Mouse (Mus musculus): ENCODE measurements around the gene Angel1. TPM values are rescaled to one million over a fixed set of nuclear protein-coding genes. Genes with fewer than 3 reads are reported as not detected.

The Angel1 gene
- polyA plus RNA-seq (2015; fragmentation: Nextera tagmentation; extraction: Ambion mirVana): 9.6 and 10.3 TPM in 2 replicates

DNA sequence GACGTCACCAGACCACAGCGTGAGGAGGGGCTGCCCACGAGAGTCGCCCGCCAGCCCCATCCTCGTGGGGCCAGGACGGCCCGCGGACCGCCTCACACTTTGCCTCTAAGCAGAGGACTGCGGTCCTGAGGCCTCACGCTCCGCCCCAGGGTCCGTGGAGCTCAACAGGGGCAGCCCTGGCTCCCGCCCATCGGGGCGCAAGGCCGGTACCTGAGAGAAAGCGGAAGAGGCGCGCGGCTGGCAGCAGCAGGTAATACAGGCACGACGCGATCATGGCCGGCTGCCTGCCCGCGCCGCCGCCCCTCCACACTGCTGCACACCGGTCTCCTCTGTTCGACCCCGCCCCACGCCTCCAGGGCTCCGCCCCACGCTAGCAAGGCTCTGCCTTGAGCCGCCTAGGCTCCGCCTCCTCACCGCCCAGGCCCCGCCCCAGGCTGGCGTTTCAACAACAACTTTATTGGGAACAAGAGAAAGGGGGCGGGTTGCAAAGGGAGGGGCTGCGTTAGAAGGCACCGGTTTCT is at the start of gene Angel1:
Gene Angel1, minus strand, starts transcription at position 341 of the 521 bp plus-strand sequence.
- H3K4me3 ChIP-seq: peak within 1 kb of the TSS; percentile 84

DNA sequence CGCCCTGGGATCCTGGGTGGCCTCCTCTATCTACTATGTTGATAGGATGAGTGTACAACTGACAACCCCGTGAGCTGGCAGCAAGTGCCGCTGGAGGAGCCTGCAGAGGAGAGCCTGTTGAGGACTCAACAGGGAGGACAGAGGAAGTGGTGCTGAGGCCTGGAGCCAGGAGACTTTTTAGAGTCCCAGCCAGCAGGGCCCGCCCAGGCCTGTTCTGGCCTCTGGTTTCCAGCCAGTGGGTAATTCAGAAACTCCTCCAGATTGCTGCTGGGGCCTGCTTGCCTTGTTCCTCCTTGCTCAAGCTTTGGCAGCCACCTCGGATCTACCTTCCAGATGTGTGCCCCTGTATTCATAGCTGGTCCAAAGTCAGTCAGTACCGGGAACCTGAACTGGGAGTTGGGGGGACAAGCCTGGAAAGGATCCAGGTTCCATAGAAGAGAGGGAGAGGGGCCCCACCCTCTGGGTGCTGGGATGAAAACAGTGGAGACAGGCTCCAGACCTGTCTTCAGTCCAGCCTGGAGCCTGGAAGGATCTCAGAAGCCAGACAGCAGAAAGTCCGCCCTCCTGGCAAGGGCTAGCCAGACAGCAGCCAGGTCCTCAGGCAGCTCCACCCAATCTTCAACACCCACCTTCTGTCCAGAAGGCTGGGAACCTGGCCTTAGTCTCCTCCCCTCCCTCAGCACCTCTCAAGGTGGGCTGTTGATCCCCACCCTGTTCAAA is 49.5 kb upstream of the Angel1 start:
- Histone ChIP-seq H3K27me3 (no peaks in the 10 kb centered on the region), H3K4me2 (no peak overlapping the region), H3K4me1 (peaks cover 41% of the 10 kb centered on the region), H3K27ac (peak overlapping the region; percentile 89), H3K9me3 (no peaks in the 10 kb centered on the region), H3K9ac (no peak overlapping the region), H3K36me3 (no peaks in the 10 kb centered on the region), H3K4me3 (no peak overlapping the region)
- 38% methylated on average over 7 of the region's 7 CpGs for WGBS
- peak; percentile 83 for ATAC-seq (ENCODE audit: insufficient number of reproducible peaks, low FRiP score, low TSS enrichment, low read depth)

More for the DNA sequence above, at the start of gene Angel1:
- Histone ChIP-seq H3K9me3 (no peaks in the 10 kb centered on the region), H3K4me1 (peaks cover 4% of the 10 kb centered on the region), H3K36me3 (no peaks in the 10 kb centered on the region), H3K27ac (peak within 1 kb of the TSS; percentile 68), H3K27me3 (no peaks in the 10 kb centered on the region), H3K4me2 (peak within 1 kb of the TSS; percentile 96), H3K9ac (peak within 1 kb of the TSS; percentile 65)
- 0% methylated on average over 44 of the region's 44 CpGs for WGBS
- peak; percentile 97 for ATAC-seq (ENCODE audit: insufficient number of reproducible peaks, low FRiP score, low TSS enrichment, low read depth)

DNA sequence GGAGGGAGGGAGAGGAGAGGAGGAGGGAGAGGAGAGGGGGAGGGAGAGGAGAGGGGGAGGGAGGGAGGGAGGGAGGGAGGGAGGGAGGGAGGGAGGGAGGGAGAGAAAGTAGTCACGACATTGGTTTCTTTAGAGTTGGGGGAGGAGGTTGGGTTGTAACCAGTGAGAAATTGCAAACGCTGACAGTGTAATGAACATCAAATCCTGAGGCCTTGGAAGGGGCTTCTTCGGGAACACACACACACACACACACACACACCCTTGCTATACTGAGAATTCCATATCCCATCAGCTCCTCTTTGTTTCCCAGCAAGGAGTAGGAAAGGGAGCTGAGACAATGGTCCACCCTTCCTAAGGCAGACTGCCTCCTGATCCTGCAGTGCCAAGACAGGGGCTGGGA is 46.3 kb upstream of the Angel1 start:
- Histone ChIP-seq H3K9me3 (no peaks in the 10 kb centered on the region), H3K9ac (no peak overlapping the region), H3K4me3 (no peak overlapping the region), H3K4me2 (no peak overlapping the region), H3K27ac (no peak overlapping the region), H3K4me1 (peaks cover 57% of the 10 kb centered on the region), H3K36me3 (no peaks in the 10 kb centered on the region), H3K27me3 (no peaks in the 10 kb centered on the region)
- no peak for ATAC-seq (ENCODE audit: insufficient number of reproducible peaks, low FRiP score, low TSS enrichment, low read depth)
- WGBS: 8% methylated on average over 3 of the region's 3 CpGs

DNA sequence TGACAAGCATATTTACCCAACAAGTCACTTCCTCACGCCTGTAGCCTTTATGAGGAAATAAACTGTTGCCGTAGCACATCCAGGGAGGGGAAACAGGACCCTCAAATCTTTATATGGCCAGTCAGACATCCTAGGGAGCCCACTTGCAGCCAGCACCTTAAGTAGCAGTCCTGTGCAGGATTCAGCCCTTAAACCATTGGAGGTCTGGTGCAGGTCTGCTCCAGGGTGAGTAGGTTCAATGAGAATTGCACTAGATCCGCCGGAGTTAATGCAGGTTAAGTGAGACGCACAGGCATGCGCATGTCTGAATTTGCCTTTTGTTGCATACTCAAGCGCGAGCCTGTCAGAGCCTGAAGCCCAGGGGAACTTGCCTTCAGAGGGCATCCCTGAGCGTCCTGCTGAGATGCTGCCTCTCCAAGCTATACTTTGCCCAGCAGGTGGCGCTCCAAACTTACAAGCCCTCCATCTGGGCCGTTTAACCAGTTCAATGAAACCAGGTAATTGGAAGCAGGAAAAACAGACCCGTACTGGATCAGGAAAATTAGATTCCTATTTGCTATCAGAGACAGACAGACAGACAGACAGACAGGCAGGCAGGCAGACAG is 45.7 kb upstream of the Angel1 start:
- Histone ChIP-seq H3K4me2 (no peak overlapping the region), H3K36me3 (no peaks in the 10 kb centered on the region), H3K4me3 (no peak overlapping the region), H3K27ac (peak overlapping the region; percentile 43; the same call in 1 of the 2 replicates), H3K27me3 (no peaks in the 10 kb centered on the region), H3K9ac (no peak overlapping the region), H3K9me3 (no peaks in the 10 kb centered on the region), H3K4me1 (peaks cover 57% of the 10 kb centered on the region)
- 10% methylated on average over 12 of the region's 12 CpGs for WGBS
- no peak for ATAC-seq (ENCODE audit: insufficient number of reproducible peaks, low FRiP score, low TSS enrichment, low read depth)

DNA sequence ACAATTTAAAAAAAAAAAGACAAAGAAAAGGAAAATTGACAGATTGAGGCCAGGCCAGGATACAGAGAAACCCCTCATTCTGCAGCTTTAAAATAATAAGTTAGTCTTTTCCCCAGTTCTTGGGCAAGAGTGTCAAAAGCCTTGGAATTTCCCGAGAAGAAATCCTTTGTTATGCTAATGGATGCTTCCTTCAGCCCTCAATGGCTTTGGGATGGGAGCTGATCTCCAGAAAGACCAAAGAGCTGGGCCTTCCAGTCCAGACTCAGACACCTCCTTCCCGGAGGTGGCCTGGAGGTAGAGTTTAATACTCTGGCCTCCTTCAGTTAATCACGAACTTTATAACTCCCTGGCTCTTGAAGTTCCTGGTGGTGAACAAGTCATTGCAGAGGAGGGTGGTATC is 44.7 kb upstream of the Angel1 start:
- Histone ChIP-seq H3K4me2 (no peak overlapping the region), H3K4me1 (peaks cover 50% of the 10 kb centered on the region), H3K27me3 (no peaks in the 10 kb centered on the region), H3K36me3 (no peaks in the 10 kb centered on the region), H3K27ac (peak overlapping the region; percentile 51; the same call in 1 of the 2 replicates), H3K9ac (no peak overlapping the region), H3K4me3 (no peak overlapping the region), H3K9me3 (no peaks in the 10 kb centered on the region)
- WGBS: 13% methylated on average over 3 of the region's 3 CpGs
- no peak for ATAC-seq (ENCODE audit: insufficient number of reproducible peaks, low FRiP score, low TSS enrichment, low read depth)

DNA sequence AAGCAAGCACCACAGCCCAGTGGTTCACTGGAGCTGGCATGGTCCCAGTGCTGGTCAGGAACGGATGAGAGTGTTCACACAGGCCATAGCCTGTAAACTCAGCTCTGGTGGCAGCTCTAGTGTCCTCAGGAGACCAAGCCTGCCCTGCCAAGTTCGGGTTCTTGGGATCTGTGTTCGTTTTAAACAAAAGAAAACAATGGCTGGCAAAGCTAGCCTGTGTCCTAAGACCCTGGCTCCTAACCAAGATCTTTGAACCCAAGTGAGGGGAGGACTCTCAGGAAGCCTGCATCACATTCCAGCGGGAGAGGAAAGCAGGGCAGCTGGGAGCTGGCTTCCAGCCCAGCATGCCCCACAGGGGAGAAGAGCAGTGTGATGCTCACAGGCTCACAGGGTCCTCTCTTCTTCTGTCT is 44.0 kb upstream of the Angel1 start:
- Histone ChIP-seq H3K4me1 (peaks cover 43% of the 10 kb centered on the region), H3K27ac (peak overlapping the region; percentile 74), H3K9ac (no peak overlapping the region), H3K27me3 (no peaks in the 10 kb centered on the region), H3K4me3 (no peak overlapping the region), H3K9me3 (no peaks in the 10 kb centered on the region), H3K4me2 (no peak overlapping the region), H3K36me3 (no peaks in the 10 kb centered on the region)
- WGBS: 14% methylated on average over 4 of the region's 4 CpGs
- ATAC-seq (ENCODE audit: insufficient number of reproducible peaks, low FRiP score, low TSS enrichment, low read depth): no peak

DNA sequence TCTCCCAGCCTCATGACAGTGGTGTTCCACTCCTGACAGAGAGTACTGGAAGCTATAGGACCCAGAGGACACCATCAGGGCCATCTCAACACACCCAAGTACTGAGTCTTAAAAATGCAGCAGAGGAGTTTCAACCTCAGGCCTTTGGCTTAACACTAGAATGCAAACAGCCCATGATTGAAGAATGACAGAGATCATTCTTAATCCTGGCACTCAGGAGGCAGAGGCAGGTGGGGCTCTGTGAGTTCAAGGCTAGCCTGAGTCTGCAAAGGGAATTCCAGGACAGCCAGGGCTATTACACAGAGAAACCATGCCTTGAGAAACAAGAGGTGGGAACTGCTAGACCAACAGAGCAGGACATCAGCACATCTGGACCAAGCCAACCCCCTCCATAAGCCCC is 43.6 kb upstream of the Angel1 start:
- no peaks in the 10 kb centered on the region for H3K9me3 ChIP-seq
- no peak overlapping the region for H3K4me3 ChIP-seq
- peaks cover 39% of the 10 kb centered on the region for H3K4me1 ChIP-seq
- H3K36me3 ChIP-seq: no peaks in the 10 kb centered on the region
- no peak overlapping the region for H3K4me2 ChIP-seq
- ATAC-seq (ENCODE audit: insufficient number of reproducible peaks, low FRiP score, low TSS enrichment, low read depth): no peak
- peak overlapping the region; percentile 74 for H3K27ac ChIP-seq
- H3K27me3 ChIP-seq: no peaks in the 10 kb centered on the region
- no peak overlapping the region for H3K9ac ChIP-seq

DNA sequence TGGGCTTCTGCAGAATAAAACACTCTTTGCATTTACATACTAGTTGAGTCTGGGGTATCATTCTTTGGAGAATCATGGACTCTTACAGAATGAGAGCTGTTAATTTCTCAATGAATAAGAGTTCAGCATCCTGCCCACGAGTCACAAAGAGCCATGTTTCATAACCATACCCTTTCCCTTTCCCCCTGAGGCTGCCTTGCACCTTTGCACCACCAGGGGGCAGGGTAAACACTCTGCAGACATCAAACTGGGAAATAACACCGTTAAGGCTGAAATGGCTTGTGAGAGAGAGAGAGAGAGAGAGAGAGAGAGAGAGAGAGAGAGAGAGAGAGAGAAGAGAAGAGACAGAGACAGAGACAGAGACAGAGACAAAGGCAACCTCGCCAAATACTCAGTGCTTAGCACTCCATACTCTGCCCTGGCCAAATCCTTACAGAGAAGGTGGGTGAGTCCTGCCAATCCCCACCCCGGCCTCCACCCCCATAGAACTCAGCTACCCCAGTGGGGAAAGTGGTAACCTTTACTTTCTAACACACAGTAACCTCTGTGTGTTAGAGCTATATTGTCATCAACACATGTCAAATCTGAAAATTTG is 42.8 kb upstream of the Angel1 start:
- no peak overlapping the region for H3K4me3 ChIP-seq
- no peaks in the 10 kb centered on the region for H3K9me3 ChIP-seq
- ATAC-seq (ENCODE audit: insufficient number of reproducible peaks, low FRiP score, low TSS enrichment, low read depth): no peak
- 33% methylated on average over 4 of the region's 4 CpGs for WGBS
- H3K4me2 ChIP-seq: no peak overlapping the region
- no peaks in the 10 kb centered on the region for H3K36me3 ChIP-seq
- no peak overlapping the region for H3K27ac ChIP-seq
- H3K27me3 ChIP-seq: no peaks in the 10 kb centered on the region
- H3K4me1 ChIP-seq: peaks cover 37% of the 10 kb centered on the region
- H3K9ac ChIP-seq: no peak overlapping the region

DNA sequence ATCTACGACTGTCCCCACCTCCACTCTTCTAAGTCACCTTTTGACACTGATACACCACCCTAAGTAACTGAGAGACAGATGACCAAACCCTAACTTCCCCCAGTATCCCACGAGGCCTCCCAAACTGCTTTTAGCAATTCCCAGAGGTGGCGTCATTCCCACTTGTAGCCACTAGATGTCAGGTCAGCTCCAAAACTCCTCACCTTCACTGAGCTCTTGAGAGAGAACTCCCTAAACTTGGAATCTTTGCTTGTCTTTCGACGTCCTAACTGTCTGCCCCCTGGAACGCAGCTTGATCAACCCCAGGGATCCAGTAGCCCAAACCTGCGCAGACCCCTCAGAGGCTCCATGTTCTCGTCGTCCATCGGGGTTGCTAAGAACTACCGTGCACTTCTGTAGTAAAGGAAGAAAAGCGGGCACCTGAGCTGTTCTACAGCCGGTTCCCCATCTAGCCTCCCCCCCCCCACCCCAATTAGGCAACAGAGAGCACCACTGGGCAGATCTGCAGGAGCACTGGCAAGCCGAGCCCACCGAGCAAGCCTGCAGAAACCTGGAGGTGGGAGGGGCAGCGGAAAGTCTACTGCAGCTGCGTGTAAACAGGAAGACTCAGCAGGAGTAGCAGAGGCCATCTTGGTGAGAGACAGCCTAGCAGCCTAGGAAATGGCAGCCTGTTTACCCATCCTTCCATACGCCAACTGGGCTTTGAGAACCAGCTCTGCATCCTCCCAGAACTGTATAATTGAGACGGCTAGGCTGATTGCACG is 41.8 kb upstream of the Angel1 start:
- H3K4me3 ChIP-seq: no peak overlapping the region
- no peaks in the 10 kb centered on the region for H3K27me3 ChIP-seq
- H3K4me1 ChIP-seq: peaks cover 37% of the 10 kb centered on the region
- H3K4me2 ChIP-seq: no peak overlapping the region
- H3K27ac ChIP-seq: no peak overlapping the region
- 34% methylated on average over 20 of the region's 20 CpGs for WGBS
- no peaks in the 10 kb centered on the region for H3K9me3 ChIP-seq
- no peak overlapping the region for H3K9ac ChIP-seq
- ATAC-seq (ENCODE audit: insufficient number of reproducible peaks, low FRiP score, low TSS enrichment, low read depth): no peak
- H3K36me3 ChIP-seq: no peaks in the 10 kb centered on the region

DNA sequence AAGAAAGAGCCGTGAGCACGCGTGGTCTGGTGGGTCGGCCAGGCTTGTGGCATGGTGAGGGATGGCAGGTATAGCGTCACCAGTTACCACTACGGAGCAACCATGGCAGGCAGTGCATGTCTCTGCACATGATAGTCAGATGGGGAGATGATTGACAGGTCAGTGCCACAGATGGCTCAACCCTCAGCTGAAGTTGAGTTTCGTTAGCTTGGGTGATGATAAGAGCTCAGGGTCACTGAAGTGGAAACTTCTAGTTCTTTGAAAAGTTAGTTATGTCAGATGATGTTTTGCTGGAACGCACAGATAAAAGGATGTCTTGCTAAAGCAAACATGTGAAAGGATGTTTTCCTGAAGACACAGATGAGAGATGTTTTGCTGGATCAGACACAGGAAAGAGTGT is 40.2 kb upstream of the Angel1 start:
- Histone ChIP-seq H3K9ac (no peak overlapping the region), H3K4me3 (no peak overlapping the region), H3K36me3 (no peaks in the 10 kb centered on the region), H3K27me3 (no peaks in the 10 kb centered on the region), H3K9me3 (no peaks in the 10 kb centered on the region), H3K4me1 (peaks cover 26% of the 10 kb centered on the region), H3K4me2 (no peak overlapping the region), H3K27ac (no peak overlapping the region)
- WGBS: 87% methylated on average over 8 of the region's 8 CpGs
- no peak for ATAC-seq (ENCODE audit: insufficient number of reproducible peaks, low FRiP score, low TSS enrichment, low read depth)

DNA sequence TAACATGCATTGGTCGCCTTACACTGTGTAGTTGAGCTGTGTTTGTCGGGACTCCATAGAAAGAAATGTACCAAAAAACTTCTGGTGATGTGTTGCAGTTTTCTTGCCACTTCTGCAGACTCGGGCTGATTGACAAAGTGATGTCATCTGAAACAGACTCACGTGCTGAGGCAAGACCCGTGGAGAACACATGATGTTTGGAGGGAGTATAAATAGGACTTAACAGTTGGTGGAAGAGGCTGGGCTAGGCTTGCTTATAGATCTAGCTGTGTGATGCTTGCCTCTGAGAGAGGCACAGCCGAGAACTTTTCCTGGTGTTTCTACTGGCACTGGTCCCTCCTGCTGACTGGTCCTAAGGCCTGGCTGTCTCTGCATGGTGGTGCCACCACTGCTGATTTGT is 37.8 kb upstream of the Angel1 start:
- no peak overlapping the region for H3K4me3 ChIP-seq
- H3K27ac ChIP-seq: no peak overlapping the region
- ATAC-seq (ENCODE audit: insufficient number of reproducible peaks, low FRiP score, low TSS enrichment, low read depth): no peak
- H3K4me1 ChIP-seq: 0 out of 2 replicates have a peak, but pooled peaks cover 5% of the 10 kb centered on the region
- H3K27me3 ChIP-seq: no peaks in the 10 kb centered on the region
- 69% methylated on average over 6 of the region's 6 CpGs for WGBS
- H3K9me3 ChIP-seq: no peaks in the 10 kb centered on the region
- no peaks in the 10 kb centered on the region for H3K36me3 ChIP-seq
- H3K9ac ChIP-seq: no peak overlapping the region
- H3K4me2 ChIP-seq: no peak overlapping the region
